Mouse (Mus musculus) layer of hippocampus, postnatal 25 days (tissue): ENCODE data around the gene Sec61b. TPM values are rescaled to one million over a fixed set of nuclear protein-coding genes. Genes with fewer than 3 reads are reported as not detected.

ENCODE experiments used
- total RNA-seq, 2 experiments: library from RNA; stranded (reverse); gene quantifications; 2 replicates each; pipeline ENCODE4 v1.2.3; 2021

The Sec61b gene
- total RNA-seq, 2 experiments from 2014 or later: 48.0 to 56.8 TPM

Other genes with a start within 250 kb of the Sec61b start
- 10 to 100 TPM; 25.2 to 28.4 TPM for gene Tgfbr1, start 121.4 kb upstream of the Sec61b start, total RNA-seq
- gene Alg2, start 325 bp upstream of the Sec61b start, total RNA-seq: 100 to 1,000 TPM; 142 to 143 TPM